Mouse (Mus musculus) liver, adult 2 months (tissue): Measurements from ENCODE around the gene Lgals3bp.

Source experiments
- CTCF ChIP-seq: fragments of 200-500 bp; IDR thresholded peaks from 2 replicates; pipeline ENCODE4 v1.5.1; 2011; ENCODE audit warnings: low read depth, low read length, control low read depth
- POLR2A ChIP-seq: fragments of 200-500 bp; IDR thresholded peaks from 2 replicates; pipeline ENCODE4 v1.6.1; 2011; ENCODE audit warnings: low read length, control low read depth; ENCODE audit not compliant: insufficient read depth; ENCODE audit errors: extremely low read depth

- TF ChIP-seq CTCF: no peak
- no peak for TF ChIP-seq POLR2A
Observed at GRCm38 (mm10) chr11:118349494-118349893, 52.4 kb downstream of the Lgals3bp start.
